Mouse (Mus musculus): ENCODE data around the gene Wsb1. TPM values are rescaled to one million over a fixed set of nuclear protein-coding genes. Genes with fewer than 3 reads are reported as not detected.

Wsb1 gene
- polyA plus RNA-seq, 1 experiment from 2014 or later = 203 TPM

DNA sequence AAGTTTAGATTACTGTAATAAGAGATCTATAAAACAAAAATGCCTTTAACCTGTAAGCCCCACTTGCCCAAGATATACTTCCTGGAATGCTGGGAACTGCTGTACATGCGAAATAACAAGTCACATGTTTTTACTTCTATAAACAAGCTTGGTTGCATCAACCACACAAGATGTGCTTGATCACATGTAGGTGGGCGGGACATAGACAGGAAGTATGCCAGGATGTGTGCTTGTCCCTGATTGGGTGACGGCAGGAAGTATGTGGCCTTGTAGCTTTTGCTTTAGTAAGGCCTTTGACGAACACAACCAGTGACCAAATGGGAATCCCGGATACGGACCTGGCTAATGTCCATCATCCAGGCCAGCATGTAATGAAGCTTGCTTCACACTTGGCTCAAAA lies 31.1 kb downstream of the Wsb1 start:
- H3K36me3 ChIP-seq = no peaks in the 10 kb centered on the region
- peak; percentile 70 for DNase-seq (ENCODE audit: low spot score)
- no peaks in the 10 kb centered on the region for H3K27me3 ChIP-seq (ENCODE audit: insufficient read depth, poor library complexity, severe bottlenecking)
- no peak overlapping the region for H3K27ac ChIP-seq
- H3K4me3 ChIP-seq = no peak overlapping the region
- 81% methylated on average over 6 of the region's 6 CpGs for WGBS
- peaks cover 16% of the 10 kb centered on the region for H3K4me1 ChIP-seq
- no peaks in the 10 kb centered on the region for H3K9me3 ChIP-seq

DNA sequence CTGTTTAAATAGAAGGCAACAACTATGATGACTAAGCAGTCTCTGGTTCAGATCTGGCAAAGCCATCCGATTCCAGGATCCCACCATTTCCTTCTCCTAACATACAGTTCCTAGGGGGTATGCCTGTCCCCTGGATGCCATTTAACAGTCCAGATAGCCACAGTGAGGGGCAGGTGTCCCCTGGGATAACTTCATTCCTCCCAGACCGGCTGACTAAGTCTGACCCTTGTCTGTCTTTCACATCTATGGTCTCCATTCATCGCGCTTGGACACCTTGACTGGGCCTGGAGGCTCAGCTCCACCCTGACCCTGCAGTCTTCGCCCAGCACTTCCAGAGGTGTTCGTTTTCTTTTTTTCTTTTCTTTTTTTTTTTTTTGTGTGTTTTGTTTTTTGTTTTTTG lies 31.8 kb downstream of the Wsb1 start:
- WGBS = 85% methylated on average over 6 of the region's 6 CpGs
- no peak overlapping the region for H3K4me3 ChIP-seq
- H3K9me3 ChIP-seq = no peaks in the 10 kb centered on the region
- H3K27ac ChIP-seq = no peak overlapping the region
- H3K4me1 ChIP-seq = peaks cover 16% of the 10 kb centered on the region
- peak; percentile 54 for DNase-seq (ENCODE audit: low spot score)
- H3K27me3 ChIP-seq (ENCODE audit: insufficient read depth, poor library complexity, severe bottlenecking) = no peaks in the 10 kb centered on the region
- no peaks in the 10 kb centered on the region for H3K36me3 ChIP-seq

DNA sequence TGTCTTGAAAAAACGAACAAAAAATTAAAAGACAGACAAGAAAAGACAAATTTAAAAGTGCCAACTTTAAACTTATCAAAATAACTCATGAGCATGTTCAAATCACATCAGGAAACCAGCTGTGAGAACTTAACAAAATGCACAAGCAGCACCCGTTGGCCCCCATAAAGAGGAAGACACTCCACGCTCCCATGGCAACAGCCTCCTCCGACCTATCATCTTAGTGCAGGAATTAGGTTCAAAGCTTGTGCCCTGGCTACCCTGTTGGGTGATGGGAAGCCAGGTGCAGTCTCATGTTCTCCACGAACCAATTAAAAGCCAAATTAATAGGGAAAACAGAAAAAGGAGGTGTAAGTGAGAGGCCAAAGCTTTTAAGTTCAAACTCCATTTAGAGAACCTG lies 32.8 kb downstream of the Wsb1 start:
- peaks cover 16% of the 10 kb centered on the region for H3K4me1 ChIP-seq
- no peaks in the 10 kb centered on the region for H3K9me3 ChIP-seq
- H3K27me3 ChIP-seq (ENCODE audit: insufficient read depth, poor library complexity, severe bottlenecking) = no peaks in the 10 kb centered on the region
- WGBS = 76% methylated on average over 5 of the region's 5 CpGs
- H3K4me3 ChIP-seq = no peak overlapping the region
- peak; percentile 20 for DNase-seq (ENCODE audit: low spot score)
- H3K27ac ChIP-seq = no peak overlapping the region
- H3K36me3 ChIP-seq = no peaks in the 10 kb centered on the region

DNA sequence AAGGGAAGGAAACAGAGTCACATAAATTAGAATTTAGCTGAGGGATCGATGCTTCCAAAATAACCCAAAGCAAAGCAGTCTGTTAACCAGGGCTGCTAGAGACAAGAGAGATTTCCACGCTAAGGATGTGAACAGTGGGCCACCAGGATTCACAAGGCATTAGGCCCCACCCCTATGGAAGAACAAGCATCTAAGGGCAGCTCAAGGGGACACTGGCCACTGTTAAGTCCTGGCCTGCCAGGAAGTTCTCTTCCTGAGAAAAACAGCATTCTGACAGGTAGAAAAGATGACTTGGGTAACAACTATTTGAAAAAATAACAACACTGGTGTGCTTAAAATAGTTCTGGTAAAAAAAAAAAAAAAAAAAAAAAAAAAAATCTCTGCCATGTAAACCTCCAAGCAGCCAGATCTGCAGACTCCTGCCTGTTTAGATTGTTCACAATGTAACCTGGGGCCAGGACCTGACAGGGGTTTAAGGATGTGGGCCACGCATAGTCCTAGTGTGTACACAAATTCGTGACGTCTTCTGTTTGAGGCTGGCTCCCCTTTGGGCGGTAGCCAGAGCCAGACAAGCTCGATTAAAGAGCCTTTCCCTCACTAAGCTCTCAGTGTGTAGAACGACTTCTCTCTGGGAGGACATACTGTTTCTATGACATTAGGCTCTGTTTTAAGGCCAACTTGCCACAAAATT lies 35.4 kb downstream of the Wsb1 start:
- DNase-seq (ENCODE audit: low spot score) = no peak
- peaks cover 13% of the 10 kb centered on the region for H3K4me1 ChIP-seq
- WGBS = 66% methylated on average over 8 of the region's 8 CpGs
- no peaks in the 10 kb centered on the region for H3K36me3 ChIP-seq
- H3K27me3 ChIP-seq (ENCODE audit: insufficient read depth, poor library complexity, severe bottlenecking) = no peaks in the 10 kb centered on the region
- H3K9me3 ChIP-seq = no peaks in the 10 kb centered on the region
- no peak overlapping the region for H3K4me3 ChIP-seq
- no peak overlapping the region; the same call in 1 of the 2 replicates for H3K27ac ChIP-seq

DNA sequence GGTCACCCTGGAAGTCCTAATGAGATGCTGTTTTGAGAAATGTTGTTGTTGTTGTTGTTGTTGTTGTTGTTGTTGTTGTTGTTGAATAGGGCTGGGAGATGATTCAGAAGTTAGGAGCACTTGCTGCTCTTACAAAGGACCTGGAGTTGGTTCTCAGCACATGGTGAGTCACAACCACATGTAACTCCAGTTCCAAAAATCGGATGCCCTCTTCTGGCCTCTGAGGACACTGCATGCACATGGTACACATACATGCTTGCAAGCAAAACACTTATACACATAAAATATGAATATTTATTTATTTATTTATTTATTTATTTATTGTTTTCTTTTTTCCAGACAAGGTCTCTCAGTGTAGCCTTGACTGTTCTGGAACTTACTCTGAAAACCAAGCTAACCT lies 36.4 kb downstream of the Wsb1 start:
- Histone ChIP-seq H3K27me3 (ENCODE audit: insufficient read depth, poor library complexity, severe bottlenecking) (no peaks in the 10 kb centered on the region), H3K27ac (no peak overlapping the region)
- WGBS = 86% methylated on average over 1 of the region's 1 CpGs

DNA sequence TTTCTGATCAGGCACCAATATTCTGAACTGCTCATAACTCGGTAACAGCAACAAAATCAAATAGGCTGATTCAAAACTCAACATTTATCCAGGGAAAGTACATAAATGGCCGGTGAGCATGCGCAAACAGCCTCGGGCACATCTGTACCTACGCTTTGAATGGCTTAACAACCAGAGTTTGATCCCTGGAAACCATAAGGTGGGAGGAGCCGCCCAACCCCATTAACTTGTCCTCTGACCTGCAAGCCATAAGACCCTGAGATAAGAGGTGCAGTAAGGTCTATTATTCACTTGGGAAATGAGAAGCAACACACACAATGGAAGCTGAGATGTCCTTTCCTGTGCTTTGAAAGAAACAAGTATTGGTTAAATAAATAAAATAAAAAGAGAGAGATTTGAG lies 37.3 kb downstream of the Wsb1 start:
- H3K9me3 ChIP-seq = no peaks in the 10 kb centered on the region
- DNase-seq (ENCODE audit: low spot score) = no peak
- no peak overlapping the region for H3K4me3 ChIP-seq
- H3K27ac ChIP-seq = no peak overlapping the region
- 82% methylated on average over 6 of the region's 6 CpGs for WGBS
- H3K27me3 ChIP-seq (ENCODE audit: insufficient read depth, poor library complexity, severe bottlenecking) = no peaks in the 10 kb centered on the region
- H3K36me3 ChIP-seq = no peaks in the 10 kb centered on the region
- peaks cover 19% of the 10 kb centered on the region for H3K4me1 ChIP-seq

More for the DNA sequence above, 36.4 kb downstream of the Wsb1 start:
- no peak for DNase-seq (ENCODE audit: low spot score)
- no peaks in the 10 kb centered on the region for H3K9me3 ChIP-seq
- H3K4me3 ChIP-seq = no peak overlapping the region
- H3K4me1 ChIP-seq = peaks cover 19% of the 10 kb centered on the region
- H3K36me3 ChIP-seq = no peaks in the 10 kb centered on the region

DNA sequence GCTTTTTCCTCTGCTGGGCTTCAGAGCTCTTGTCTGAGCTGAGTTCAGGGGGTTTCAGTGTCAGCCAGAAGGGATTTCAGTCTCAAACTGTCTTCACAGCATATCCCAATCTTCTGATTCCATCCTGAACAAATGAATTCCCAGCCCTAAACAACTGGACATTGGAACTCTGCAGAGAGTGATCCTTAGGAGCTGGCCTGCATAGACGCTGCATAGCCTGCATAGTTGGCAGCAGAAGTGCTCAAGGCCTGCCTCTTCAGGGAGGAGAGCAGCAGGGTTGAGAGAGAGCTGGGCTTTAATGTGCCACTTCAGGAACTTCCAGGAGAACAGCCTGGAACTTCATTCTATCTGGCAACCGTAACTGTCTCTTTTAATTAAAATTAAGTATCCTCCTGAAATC lies 38.9 kb downstream of the Wsb1 start:
- H3K27me3 ChIP-seq (ENCODE audit: insufficient read depth, poor library complexity, severe bottlenecking) = no peaks in the 10 kb centered on the region
- no peaks in the 10 kb centered on the region for H3K36me3 ChIP-seq
- H3K27ac ChIP-seq = peak overlapping the region; percentile 74
- WGBS = 53% methylated on average over 2 of the region's 2 CpGs
- no peak for DNase-seq (ENCODE audit: low spot score)
- no peaks in the 10 kb centered on the region for H3K9me3 ChIP-seq
- peaks cover 19% of the 10 kb centered on the region for H3K4me1 ChIP-seq
- no peak overlapping the region for H3K4me3 ChIP-seq

DNA sequence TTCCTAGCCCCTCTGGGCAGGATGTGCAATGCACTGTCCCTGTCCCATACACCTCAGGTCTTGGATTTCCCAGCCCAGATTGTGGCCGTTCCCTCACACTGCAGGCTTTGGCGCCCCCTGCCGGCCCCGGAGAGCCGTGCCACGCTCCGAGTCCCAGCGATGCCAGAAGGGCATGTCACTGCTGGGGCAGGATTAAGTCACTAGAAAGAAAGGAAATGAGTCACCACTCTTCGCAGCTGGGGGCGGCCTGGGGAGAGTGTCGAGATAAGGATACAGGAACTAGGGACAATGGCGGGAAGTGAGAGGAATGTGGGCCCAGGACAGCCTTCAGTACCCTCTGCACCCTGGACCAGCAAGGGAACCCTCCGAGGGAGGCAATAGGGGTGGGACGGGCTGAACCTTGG lies 40.5 kb downstream of the Wsb1 start:
- peak overlapping the region; percentile 74 for H3K27ac ChIP-seq
- DNase-seq (ENCODE audit: low spot score) = peak; percentile 95
- no peak overlapping the region for H3K4me3 ChIP-seq
- no peaks in the 10 kb centered on the region for H3K9me3 ChIP-seq
- no peaks in the 10 kb centered on the region for H3K27me3 ChIP-seq (ENCODE audit: insufficient read depth, poor library complexity, severe bottlenecking)
- 9% methylated on average over 14 of the region's 14 CpGs for WGBS
- peaks cover 20% of the 10 kb centered on the region for H3K4me1 ChIP-seq
- no peaks in the 10 kb centered on the region for H3K36me3 ChIP-seq

DNA sequence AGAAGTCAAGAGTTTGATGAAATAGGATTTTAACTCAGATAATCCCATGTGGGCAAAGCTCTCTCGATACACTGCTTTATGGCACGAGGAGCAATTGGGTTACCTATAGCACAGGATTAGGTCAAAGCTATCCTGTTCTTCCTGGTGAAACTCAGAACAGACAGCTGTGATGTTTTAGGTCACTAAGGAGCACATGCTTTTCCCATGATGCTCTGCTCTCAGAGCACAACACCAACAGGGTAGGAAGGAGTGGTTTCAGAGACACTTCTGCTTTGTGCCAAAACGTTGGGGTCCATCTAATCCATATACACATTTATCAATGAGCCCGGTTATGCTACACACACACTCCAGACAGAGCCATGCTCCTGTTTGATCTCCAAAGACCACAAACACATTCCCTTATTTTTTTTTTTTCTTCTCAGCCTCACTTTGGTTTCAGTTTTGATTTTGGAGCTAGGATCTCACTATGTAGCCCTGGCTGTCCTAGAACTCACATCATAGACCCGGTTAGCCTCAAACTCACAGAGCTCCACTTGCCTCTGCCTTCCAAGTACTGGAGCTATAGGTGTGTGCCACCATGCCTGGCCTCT lies 44.5 kb downstream of the Wsb1 start:
- Histone ChIP-seq H3K27me3 (ENCODE audit: insufficient read depth, poor library complexity, severe bottlenecking) (no peaks in the 10 kb centered on the region), H3K4me3 (no peak overlapping the region), H3K4me1 (peaks cover 27% of the 10 kb centered on the region), H3K9me3 (no peaks in the 10 kb centered on the region), H3K36me3 (no peaks in the 10 kb centered on the region), H3K27ac (no peak overlapping the region)
- no peak for DNase-seq (ENCODE audit: low spot score)
- 79% methylated on average over 5 of the region's 5 CpGs for WGBS

DNA sequence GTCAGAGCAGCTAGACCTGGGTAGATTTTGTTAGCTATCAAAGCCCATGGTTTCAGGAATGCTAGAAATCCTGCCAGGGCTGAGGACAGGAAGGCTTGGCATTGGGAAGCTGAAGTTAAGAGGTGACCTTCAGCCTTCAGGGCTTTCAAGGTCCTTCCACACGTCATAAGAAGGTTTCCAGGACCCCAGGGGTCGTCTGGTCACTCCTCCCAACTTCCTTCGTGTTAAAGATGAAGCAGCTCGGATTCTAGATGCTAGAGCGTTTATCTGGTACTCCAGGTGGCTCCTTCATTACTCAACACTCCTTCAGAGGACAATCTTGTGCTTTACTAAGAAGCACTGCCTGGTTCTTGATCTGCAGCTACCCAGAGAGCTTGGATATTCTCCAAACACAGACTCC lies 45.4 kb downstream of the Wsb1 start:
- H3K27ac ChIP-seq = no peak overlapping the region
- no peaks in the 10 kb centered on the region for H3K36me3 ChIP-seq
- no peaks in the 10 kb centered on the region for H3K9me3 ChIP-seq
- WGBS = 37% methylated on average over 5 of the region's 5 CpGs
- no peaks in the 10 kb centered on the region for H3K27me3 ChIP-seq (ENCODE audit: insufficient read depth, poor library complexity, severe bottlenecking)
- peaks cover 27% of the 10 kb centered on the region for H3K4me1 ChIP-seq
- H3K4me3 ChIP-seq = no peak overlapping the region
- DNase-seq (ENCODE audit: low spot score) = no peak

DNA sequence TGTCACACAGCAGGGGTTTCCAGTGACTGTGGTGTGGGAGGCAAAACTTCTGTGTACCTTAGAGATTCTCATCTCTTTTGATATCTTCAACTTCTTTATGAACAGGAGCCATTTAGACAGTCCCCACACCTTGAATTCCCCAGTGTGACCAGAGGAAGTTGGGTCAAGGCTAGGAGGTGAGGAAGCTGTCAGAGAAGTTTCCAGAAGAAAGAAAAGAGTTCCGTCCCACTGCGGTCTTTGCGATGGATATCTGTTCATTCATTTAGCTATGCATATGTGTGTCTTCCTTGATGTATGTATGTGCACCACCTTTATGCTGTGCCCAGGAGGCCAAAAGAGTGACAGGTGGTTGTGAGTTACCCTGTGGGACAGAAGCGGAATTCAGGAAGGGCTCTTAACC lies 46.0 kb downstream of the Wsb1 start:
- no peaks in the 10 kb centered on the region for H3K36me3 ChIP-seq
- peaks cover 21% of the 10 kb centered on the region for H3K4me1 ChIP-seq
- no peak for DNase-seq (ENCODE audit: low spot score)
- H3K9me3 ChIP-seq = no peaks in the 10 kb centered on the region
- H3K27ac ChIP-seq = no peak overlapping the region
- H3K27me3 ChIP-seq (ENCODE audit: insufficient read depth, poor library complexity, severe bottlenecking) = no peaks in the 10 kb centered on the region
- H3K4me3 ChIP-seq = no peak overlapping the region
- 91% methylated on average over 4 of the region's 4 CpGs for WGBS

DNA sequence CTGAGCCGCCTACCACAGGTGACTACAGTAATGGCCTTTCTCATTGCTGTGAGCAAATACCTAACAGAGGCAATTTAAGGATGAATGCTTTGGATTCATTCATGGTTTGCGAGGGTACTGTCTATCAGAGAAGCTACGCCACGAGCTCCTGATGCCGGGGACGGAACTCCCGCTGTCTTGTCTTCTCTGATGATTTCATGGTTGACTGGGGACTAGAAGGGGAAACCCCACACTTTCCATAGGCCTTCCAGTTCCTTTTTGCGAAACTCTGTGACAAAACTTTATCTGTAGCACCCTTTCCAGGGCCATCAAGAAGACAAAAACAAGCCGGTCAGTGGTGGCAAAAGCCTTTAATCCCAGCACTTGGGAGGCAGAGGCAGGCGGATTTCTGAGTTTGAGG lies 46.8 kb downstream of the Wsb1 start:
- 89% methylated on average over 10 of the region's 10 CpGs for WGBS

DNA sequence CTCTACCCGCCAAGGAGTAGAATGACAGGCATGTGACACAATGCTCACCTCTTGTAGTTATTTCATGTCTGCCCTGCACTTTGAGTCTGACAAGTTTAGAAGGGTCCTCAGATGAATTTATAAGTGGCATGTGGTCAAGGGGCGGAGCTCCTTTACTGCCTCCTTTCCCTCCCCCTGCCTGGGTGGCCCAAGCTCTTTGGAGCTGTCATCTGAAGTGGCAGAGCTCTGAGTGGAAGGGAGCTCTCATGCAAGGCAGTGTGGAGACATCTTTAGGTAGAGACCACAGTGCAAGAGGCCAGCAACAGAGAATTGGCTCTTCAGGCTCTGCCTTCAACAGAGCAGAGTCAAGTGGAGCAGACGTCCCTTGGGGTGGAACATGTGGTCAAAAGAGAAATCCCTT lies 50.0 kb downstream of the Wsb1 start:
- no peak for DNase-seq (ENCODE audit: low spot score)
- 61% methylated on average over 3 of the region's 3 CpGs for WGBS
- Histone ChIP-seq H3K27ac (no peak overlapping the region), H3K4me1 (peaks cover 39% of the 10 kb centered on the region), H3K4me3 (no peak overlapping the region), H3K9me3 (no peaks in the 10 kb centered on the region), H3K36me3 (no peaks in the 10 kb centered on the region), H3K27me3 (ENCODE audit: insufficient read depth, poor library complexity, severe bottlenecking) (no peaks in the 10 kb centered on the region)

More for the DNA sequence above, 46.8 kb downstream of the Wsb1 start:
- H3K27me3 ChIP-seq (ENCODE audit: insufficient read depth, poor library complexity, severe bottlenecking) = no peaks in the 10 kb centered on the region
- H3K36me3 ChIP-seq = no peaks in the 10 kb centered on the region
- no peaks in the 10 kb centered on the region for H3K9me3 ChIP-seq
- no peak overlapping the region for H3K4me3 ChIP-seq
- no peak overlapping the region for H3K27ac ChIP-seq
- no peak for DNase-seq (ENCODE audit: low spot score)
- H3K4me1 ChIP-seq = peaks cover 21% of the 10 kb centered on the region

DNA sequence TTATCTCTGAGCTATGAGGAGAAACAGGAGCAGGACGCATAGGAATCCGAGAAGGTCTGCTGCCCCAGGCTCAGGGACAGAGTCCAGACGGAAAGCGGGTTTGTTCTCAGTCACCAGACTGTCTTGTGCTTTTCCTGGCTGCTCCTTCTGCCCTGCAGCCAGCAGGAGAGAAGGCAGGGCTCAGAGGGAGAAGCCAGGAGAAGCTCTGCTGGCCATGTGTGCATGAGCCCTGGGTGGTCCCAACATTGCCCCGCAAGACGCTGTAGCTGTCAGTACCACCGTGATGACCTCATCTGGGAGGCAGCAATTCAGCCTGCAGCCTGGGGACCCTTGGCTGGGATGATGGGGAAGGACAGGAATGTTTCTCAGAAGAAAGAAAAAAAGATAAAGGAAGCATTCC lies 54.0 kb downstream of the Wsb1 start:
- no peaks in the 10 kb centered on the region for H3K27me3 ChIP-seq (ENCODE audit: insufficient read depth, poor library complexity, severe bottlenecking)
- no peaks in the 10 kb centered on the region for H3K36me3 ChIP-seq
- 23% methylated on average over 7 of the region's 7 CpGs for WGBS
- no peak for DNase-seq (ENCODE audit: low spot score)
- no peaks in the 10 kb centered on the region for H3K9me3 ChIP-seq
- H3K4me1 ChIP-seq = peaks cover 57% of the 10 kb centered on the region
- no peak overlapping the region for H3K4me3 ChIP-seq
- H3K27ac ChIP-seq = peak overlapping the region; percentile 69
